Mouse (Mus musculus) olfactory bulb, adult 2 months (tissue): ENCODE results near the gene Sigirr.

Experiments
- CTCF ChIP-seq: fragments of 200-500 bp; IDR thresholded peaks from 2 replicates; pipeline ENCODE4 v1.5.1; 2012; ENCODE audit warnings: low read depth, mild to moderate bottlenecking, low read length, moderate library complexity; ENCODE audit not compliant: insufficient read depth
- POLR2A ChIP-seq: fragments of 200-500 bp; IDR thresholded peaks from 2 replicates; pipeline ENCODE4 v1.6.1; 2012; ENCODE audit warnings: mild to moderate bottlenecking, low read depth, low read length, moderate library complexity; ENCODE audit not compliant: insufficient read depth

DNA sequence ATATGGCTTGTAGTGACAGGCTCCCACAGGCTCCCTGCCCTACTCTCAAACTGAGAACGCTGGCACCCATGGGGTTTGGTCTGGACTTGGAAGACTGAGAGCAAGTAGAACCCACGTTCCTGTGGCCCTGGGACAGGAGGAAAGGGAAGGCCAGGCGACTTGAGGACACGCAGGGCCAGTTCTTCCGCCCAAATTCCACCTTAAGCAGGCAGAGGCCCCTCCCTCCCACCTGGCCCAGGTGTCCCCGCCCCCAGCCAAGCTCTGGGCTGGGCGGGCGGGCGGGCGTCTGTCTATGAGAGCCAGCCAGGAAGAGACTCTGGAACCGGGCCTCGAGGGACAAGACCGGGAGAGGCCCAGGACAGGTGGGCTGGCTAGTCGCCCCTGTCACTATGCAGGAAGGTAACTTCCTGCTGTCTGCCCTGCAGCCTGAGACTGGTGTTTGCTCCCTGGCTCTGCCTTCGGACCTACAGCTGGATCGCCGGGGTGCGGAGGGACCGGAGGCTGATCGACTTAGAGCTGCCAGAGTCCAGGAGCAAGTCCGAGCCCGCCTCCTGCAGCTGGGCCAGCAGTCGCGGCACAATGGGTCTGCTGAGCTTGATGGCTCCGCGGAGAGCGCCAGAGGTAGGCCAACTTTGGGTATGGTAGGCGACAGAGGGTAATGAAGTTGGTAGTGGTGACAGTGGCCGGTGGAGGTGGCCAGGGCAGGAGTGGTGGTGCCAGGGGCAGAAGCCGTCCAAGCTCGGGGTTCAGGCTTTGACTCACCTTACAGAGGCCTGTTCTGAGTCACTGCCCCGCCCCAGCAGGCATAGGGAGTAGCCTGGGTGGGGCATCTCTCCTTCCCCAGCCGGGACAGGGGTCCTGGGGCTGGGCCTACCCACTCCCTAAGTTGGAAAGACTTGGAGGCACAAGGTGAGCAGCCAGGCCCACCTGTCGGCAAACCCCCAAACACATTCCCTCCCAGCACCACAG is 20.6 kb downstream of the Sigirr start:
- TF ChIP-seq CTCF, result no peak
- TF ChIP-seq POLR2A, result no peak
